Mouse (Mus musculus) retina, embryonic 14.5 days (tissue): ENCODE results near the gene Mgat4a.

Experiments used
- DNase-seq: peaks from one replicate; pipeline ENCODE4 v3.0.0-alpha.2; 2015; ENCODE audit warnings: low spot score

Mgat4a gene

DNA sequence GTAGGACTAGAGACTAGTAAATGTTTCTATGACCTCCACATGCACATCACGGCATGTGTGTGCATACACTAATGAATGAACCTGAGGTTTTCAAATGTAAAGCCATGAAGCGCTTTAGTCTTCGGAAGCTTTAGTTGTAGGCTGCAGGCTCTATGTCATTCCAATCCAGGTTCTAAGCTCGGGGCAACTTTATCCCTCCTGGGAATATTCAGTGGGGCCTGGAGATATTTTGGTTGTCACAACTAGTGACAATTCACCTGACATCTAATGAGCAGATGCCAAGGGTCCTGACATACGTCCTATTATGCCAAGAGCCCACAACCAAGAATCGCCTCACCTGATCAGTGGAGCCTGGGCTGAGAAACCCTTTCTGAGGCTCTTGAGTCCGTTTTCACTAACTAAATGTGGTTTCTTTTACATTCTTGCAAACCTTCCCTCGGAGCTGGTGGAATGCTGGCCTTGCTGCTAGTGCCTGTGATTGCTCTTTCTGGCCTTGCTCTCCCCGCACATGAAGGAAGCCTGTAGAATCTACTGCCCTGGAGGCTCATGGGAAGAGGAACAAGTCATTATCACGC lies 75.9 kb downstream of the Mgat4a start:
- DNase-seq: no peak

DNA sequence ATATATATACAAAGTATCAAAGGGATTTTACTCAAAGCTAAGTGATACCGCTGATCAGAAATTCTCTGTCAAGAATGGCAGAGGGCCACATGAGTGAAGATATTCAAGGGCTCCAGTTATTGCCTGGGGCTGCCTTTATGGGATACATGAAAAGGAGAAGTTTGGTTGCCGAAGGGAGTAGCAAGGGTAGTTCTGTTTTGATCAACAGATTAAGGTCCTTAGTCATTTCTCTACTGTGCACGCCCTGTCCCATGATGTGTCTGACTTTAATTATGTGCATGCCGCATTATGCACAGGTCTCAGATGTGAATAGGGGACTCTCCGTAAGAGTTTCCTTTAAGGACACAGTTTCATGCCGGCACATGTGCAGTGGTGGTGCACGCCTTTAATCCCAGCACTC lies 83.3 kb downstream of the Mgat4a start:
- no peak for DNase-seq

DNA sequence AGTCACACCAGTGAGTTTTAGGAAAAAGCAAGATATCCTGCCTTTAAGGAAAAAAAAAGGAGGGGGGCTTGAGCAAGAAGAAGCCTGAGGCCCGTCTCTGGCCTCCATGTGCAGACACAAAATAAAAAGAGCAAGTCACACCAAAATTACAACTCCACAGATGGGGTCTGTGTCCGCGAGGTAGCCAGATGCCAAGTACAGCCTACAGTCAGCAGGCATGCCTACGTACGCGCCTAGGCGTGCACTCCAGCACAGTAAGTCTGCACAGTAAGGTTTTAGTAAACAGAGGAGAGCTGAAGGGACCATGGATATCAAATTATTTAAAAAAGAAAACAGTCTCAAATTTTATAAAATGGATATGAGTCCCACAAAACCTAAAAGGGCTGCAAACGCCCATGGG lies 89.5 kb downstream of the Mgat4a start:
- DNase-seq: no peak

DNA sequence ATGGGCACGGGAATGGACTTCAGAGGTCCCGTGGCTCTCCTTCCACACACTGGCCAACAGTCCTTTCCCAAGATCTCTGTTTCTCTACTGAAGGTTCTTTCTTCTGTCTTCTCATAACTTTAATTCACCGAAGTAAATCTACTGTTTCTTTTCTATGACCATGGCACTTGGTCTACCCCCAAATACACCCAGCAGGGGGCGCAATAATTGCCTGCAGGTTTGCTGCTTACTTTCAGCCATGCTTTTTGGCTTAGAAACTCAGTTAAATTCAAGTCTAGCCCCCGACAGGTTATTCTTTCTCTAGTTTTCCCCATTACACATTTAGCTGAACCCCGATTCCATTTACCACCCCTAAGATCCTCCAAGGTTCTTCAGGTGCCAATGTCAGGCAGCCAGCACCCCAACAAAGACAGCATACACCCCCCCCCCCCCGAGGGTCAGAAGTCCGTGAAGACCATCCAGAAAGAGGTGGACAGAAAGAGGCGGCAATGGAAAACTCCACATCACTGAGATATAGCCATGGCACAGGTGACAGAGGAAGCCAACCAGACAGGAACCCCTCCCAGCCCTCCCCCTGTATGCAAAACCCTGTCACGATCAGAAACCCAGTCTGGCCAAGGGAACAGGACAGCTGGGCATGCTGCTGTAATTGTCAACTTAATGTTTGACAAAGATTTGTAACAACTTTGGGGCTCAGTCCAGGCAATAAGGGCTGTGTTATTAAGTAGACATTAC lies 92.3 kb downstream of the Mgat4a start:
- DNase-seq: peak; percentile 61

DNA sequence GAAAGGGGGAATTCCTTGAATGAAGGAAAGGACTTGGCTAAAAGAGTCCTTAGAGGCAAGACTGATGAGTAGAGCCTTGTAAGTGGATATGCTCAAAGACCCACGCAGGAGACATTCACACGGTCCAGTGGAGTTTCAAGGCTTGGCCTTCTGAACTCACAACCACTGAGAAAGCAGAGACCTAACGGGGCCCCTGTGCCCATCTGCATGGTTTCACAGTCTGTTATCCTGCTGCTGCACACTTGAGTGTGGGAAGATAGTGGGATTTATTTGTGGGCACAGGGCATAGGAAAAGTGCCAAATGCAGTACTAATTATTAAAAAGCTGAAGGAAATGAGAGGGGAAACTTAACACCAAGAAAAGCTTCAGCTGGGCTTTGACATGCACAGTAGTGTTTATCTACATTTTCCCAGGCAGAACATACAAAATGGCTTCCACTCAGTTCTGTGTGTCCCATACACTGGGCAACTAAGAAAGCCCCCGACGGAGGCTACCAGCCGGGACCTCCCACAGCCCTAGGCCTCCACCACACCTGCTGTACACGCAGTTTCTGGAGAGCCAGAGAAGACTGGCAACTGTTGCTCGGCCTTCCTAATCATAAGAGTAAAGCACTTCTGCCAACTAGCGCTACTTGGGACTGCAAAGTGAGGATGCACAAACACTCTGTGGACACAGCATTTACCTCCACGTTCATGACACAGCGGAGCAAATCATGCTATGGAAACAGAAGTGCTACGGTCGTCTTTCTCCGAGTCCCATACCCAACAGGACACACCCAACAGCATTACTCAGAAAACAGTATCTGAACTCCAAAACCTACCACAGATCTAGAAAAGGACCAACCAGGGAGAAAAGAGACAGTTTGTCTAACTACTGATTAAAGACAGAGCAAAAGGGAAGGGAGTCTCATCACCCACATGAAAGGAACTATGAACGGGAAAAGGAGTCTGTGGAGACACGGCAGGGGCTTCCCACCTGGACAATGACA lies 97.7 kb downstream of the Mgat4a start:
- no peak for DNase-seq

DNA sequence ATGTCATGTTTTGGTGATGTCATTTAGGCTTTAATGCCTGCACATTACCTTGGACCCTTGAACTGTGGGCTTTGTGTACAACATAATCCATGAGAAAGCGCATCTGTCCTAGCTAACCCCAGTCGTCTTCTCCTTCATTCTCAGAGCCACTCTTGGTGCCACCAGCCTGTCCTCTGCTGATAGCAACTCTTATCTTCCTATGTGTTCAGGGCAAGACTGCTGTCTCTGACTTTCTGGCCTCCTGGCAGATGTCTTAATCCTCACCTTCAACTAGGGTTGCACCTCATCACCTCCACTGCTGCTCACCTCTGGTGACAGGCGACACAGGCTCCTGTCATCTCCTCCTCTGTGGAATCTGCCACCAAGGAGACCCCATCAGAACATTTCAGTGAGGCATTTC lies 104.4 kb downstream of the Mgat4a start:
- DNase-seq: no peak

DNA sequence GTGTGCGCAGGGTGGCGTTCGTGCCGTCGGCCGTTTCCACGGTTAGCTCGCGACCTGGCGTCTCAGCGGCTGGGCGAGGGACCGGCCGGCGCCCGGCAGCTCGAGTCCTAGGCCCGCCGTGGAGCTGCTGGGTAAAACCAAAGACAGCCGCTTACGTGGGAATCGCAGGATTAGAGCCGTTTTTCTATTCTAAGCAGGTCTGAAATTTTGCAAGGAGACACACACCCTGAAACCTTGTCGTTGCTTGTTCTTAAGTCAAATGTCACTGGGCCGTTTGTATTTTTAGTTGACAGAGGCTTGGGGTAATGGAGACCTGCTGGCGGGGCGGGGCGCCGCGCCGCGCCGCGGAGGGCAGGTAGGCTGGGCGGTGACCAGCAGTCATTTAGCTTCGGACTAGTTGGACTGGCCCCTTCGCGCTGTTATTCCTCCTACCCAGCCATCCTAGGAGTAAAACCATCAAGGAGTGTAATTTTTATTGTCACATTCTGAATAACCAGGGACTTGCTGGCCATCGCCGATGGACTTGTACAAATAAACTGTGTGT lies 110.4 kb downstream of the Mgat4a start:
- no peak for DNase-seq

DNA sequence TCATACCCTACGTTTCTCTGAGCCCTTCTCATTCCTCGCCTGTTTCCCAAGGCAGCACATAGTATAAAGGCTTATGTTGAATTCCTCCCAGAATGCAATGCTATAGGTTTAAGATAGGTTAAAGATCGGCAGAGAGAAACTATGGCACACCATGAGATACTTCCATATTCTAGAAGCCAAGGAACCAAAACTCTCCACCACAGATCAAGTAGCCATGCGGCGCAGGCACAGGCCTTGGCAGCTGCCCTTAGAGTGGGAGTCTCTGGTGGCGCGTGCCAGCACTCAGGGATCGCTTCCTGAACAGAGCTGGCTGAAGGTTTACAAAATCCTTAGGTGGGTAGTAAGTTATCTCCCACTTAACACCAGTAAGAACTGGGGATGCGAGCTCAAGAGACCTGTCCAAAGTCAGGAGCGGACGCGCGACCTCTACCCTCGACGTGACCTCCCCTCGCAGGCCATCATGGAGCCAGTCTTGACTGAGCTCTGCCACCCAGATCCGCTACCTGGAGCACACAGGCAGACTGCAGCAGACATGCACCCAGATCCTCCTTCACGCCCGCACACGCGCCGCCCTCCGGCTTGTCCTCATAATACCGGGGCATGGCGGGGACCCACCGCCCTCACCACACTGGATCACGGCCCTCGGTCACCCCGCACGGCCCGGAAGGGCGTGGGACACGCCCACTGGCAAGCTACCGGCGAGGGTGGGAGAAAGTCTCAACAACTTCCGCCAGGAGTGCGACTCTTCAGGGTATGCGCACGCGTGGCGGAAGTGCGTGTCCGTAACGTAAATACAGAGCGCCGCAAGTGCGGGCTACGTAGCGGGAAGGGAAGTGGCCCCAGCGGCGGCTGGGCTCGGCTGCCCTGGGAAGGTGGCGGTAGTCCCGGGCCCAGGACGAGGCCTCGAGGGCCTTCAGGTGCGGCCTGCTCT lies 111.2 kb downstream of the Mgat4a start, which contains the start of the genes Coa5 and Unc50:
Coa5 (minus strand) TSS at position 738 of the 931 bp plus-strand sequence.
Unc50 (plus strand) TSS at position 774 of the 931 bp plus-strand sequence.
- peak; percentile 93 for DNase-seq

DNA sequence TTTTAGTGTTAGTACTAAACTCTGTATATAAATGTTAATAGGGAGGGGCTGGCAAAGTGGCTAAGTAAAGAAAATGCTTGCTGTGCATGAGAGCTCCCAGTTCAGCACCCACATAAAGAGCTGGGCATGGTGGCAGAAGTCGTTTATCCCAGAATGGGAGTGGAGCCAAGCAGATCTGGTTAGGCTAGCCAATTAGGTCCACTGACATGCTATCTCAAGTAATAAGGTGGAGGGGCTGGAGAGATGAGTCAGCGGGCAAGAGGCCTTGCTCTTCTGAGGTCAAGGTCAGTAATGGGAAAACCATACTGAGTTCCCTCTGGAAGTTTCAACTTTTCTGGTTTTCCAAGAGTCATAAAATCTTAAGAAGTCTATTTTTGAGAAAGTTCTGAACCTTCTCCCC lies 111.9 kb downstream of the Mgat4a start:
- DNase-seq: no peak

DNA sequence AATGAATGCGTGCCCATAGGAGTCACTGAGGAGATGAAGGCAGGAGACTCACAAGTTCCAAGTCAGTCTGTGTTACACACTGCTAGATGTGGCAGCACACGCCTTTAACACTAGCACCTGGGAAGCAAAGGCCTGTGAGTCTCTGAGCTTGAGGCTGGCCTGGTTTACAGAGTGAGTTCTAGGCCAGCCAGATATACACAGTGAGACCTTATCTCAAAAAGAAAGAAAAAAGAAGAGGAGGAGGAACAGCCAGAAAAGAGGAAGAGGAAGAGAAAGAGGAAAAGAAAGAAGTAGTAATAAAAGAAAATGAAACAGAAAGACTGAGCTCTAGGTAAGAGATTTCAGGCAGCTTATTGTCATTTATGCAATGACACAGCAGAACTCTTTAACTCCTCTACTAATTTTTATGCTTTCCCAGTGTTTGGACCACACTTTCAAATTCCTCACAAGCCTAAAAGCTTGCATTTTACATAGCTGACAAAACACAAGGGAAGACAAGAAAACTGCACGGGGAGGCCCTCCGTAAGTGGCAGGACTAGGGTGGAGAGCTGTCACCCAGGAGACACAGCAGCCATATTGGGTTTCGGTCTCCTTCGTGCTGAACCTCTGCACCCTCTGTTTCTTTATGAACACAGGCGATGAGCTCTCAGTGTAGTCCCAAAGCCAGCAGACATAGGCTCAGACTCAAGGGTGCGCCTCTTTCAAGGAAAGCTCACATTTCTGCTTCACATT lies 113.5 kb downstream of the Mgat4a start:
- no peak for DNase-seq

DNA sequence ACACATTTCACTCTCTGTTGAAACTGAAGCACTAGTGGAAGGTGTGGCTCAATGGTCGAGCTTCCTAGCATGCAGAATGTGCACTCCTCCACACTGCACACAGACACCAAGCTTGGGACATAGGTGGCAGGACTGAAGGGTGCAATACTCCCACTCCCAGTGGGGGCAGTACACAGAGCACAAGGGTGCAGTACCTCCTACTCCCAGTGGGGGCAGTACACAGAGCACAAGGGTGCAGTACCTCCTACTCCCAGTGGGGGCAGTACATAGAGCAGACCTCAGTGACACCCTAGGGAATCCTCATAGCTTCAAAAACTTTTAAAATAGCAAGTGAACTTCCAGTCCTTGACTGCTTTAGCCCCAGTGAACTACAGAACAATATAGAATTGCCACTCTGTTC lies 121.4 kb downstream of the Mgat4a start:
- DNase-seq: peak; percentile 41

DNA sequence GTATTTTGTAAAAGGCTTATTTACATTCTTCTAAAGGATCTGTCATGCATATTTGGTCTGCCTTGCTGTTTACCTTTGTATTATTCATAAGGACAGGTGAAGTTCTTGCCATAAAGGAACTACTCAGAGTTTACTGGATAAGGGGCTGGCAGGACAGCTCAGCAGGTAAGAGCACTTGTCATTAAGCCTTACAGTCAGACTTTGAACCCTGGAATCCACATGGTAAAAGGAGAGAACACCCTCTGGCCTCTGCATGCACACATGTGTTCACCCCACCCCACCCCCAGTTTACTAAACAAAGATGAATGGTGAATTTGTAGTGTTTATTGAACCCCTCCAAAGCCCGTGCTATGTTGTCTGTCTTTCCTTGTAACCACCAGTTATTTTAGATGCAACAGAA lies 125.4 kb downstream of the Mgat4a start:
- no peak for DNase-seq

DNA sequence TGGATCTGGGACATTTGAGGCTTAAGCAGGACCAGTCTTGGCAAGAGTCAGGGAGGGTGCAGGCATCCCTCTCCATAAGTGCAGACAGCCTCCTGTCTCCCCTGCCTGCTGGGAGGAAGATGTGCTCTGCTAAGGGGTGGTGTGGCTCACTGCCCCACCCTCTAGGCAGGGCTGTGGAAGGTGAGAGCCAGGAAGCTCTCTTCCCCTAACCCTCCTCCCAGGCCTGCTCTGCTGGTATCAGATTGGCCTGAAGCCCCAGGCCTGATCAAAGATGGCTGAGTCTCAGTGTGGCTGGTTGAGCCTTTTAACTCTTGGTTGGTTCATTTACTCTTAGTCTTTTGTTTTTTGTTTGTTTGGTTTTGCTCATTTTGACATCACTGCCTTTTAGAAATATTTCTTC lies 131.2 kb downstream of the Mgat4a start:
- DNase-seq: no peak

DNA sequence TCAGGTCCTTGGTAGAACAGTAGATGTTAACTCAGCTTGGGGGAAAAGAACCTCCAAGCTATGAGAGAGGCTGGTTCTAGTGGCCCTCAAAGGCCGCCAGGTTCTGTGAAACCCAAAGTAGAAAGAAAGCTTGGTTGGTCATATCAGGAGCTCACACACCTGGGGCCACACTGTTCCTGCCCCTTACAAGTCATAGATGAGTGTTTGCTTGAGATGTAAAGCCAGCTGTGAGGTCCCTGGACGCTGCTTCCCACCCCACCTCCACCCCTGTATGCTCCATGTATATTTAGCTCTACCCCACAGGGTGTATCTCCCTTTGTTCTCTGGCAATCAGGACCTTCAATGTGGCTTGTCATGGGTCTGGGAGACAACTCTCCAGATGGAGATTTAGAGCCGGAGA lies 132.1 kb downstream of the Mgat4a start:
- DNase-seq: no peak

DNA sequence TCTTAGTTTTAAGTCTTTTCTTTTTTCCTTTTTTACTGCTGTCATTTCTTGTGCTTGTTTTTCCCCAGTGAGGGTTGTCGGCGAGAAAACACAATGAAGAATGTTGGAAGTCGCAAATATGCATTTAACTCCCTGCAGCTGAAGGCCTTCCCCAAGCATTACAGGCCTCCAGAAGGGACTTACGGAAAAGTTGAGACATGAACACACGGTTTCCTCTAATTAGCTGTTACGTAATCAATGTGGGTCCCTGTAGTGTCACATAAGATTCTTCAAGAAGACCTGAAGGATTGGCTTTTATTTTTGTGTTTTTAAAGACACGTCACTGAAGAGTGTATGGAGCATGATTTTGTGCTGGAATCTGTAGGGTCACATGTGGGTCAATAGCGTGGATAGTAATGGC lies 132.8 kb downstream of the Mgat4a start:
- no peak for DNase-seq

DNA sequence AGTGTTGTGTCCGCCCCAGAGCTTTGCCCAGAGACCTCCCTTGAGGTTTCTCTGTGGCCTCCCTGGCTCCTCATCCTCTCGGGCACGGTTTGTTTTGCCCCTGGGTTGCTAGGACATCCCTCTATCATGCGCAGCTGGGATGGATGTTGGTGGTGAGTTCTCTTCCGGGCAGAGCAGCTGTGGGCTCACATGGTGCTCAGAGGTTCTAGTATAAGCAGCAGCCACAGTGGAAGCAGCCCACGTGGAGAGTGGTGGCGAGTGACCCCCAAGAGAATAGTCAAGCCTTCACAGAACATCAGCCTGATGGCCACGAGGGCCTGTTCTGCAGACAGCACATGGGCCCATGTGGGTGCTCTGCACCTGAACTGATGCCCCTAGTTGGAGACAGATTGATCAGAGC lies 133.6 kb downstream of the Mgat4a start:
- DNase-seq: no peak

DNA sequence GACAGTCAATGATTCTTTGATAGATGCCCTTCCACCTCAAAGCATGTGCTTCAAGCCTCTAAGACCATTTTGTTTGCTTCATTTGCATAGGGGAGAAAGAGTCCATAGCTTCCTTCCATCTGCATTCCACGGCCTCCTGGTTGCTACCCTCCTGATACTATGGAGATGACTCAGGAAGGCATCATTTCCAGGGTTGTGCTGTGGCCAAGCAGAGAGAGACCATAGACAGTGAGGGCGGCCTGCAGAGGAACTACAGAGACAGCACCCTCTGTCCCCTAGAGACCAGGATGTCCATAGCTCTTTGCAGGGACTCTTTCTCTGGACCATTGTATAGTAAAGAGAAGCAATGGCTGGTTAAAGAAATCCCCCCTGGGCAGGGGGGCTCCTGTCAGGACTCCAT lies 135.7 kb downstream of the Mgat4a start:
- DNase-seq: no peak

DNA sequence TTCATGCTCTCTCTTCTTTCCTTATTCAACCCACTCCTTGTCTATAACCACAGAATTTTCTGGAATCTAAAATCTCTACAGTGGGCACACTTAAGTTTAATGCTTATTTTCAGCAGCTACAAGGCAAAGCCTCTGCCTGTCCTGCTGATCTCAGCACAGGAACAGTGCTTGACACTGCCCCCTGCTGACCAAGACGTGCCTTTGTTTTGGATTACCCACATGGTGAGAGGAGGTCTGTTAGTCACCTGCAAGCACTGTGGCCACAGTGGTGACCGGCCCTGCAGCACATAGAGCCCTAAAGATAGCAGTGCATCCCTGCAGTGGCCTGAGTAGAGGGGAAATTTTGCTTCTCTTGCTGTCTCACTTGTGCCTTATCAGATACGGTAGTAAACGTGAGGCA lies 139.1 kb downstream of the Mgat4a start:
- DNase-seq: peak; percentile 69

DNA sequence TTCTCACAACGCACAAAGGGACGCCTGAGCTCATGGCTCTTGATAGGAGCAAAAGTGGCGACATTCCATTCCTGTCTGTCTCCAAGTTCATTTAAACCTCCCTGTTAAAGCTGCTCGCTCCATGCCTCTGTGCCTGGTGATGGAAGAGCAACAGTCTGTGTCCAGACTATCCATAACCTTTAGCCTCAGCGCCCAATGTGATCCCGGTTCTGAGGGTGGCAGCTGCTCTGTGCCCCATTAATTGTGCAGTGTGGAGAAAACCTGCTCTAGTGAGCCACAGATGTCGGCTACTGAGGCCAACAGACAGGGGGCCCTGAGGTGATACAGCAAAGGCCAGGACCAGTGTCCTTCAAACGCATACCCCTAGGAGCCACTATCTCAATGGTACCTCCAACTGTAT lies 141.1 kb downstream of the Mgat4a start:
- DNase-seq: peak; percentile 11

DNA sequence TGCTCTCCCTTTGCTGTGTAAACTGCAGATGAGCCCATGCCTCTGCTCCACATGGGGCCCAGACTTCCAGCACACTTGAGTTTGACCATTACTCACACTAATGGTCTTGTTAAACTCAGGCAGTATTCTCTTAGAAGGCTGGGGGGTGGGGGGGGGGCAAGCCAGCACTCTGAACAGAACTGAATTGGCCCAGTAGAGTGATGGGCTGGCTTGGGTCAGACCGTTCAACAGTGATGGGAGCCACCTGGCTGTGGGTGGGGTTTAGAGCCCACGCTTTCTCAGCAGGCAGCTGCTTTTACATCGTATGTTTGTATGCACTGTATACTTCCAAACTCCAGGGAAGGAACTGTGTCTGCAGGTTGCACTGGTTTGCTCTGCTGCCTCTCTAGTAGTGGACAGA lies 141.9 kb downstream of the Mgat4a start:
- DNase-seq: no peak

DNA sequence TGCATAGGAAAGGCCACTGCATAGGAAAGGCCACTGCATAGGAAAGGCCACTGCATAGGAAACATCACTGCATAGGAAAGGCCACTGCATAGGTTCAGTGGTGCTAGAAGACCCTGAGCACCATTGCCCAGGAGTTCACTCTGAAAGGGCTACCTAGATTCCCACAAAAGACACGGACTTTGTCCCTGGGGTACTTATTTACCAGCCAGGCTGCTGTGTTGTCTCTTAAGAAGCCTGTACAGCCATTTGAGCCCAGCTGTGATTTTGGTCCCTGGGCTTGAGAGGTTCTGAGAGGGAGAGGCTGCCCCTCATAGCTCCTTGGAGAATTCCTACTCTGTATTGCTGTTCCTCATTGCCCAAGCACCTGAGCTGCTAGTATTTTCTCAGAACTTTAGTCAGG lies 144.3 kb downstream of the Mgat4a start:
- no peak for DNase-seq
